Mouse (Mus musculus): ENCODE results near the gene Tbpl1. TPM values are rescaled to one million over a fixed set of nuclear protein-coding genes. Genes with fewer than 3 reads are reported as not detected.

Tbpl1 gene
- total RNA-seq (2023), result 50.0 TPM

GRCm38 (mm10) chr10:22731272-22732093, at the start of gene Tbpl1:
Gene Tbpl1, minus strand, starts transcription at chr10:22731938.

Other genes with a start within 250 kb of the Tbpl1 start
- gene Slc2a12, start 86.9 kb downstream of the Tbpl1 start, total RNA-seq (2023), result not detected
- gene Tcf21, start 88.2 kb upstream of the Tbpl1 start, total RNA-seq (2023), result not detected